Mouse (Mus musculus) embryonic facial prominence, embryonic 13.5 days (tissue): ENCODE results near the gene Serbp1. TPM values are rescaled to one million over a fixed set of nuclear protein-coding genes. Genes with fewer than 3 reads are reported as not detected.

ENCODE experiments used
- ATAC-seq: fragments of 200-750 bp; cut with Nextera tagmentation; 2 replicates; pipeline ENCODE4 v1.8.0; 2017; ENCODE audit warnings: low read depth; ENCODE audit not compliant: insufficient number of reproducible peaks, insufficient read depth, low FRiP score, low TSS enrichment
- H3K27ac ChIP-seq: fragments of 300-500 bp; sonication (generic); 2 replicates; pipeline ENCODE4 v1.5.1; 2015; ENCODE audit warnings: moderate library complexity, mild to moderate bottlenecking, inconsistent platforms
- H3K27me3 ChIP-seq: fragments of 300-500 bp; sonication (generic); 2 replicates; pipeline ENCODE4 v1.6.1; 2015; ENCODE audit warnings: mild to moderate bottlenecking, inconsistent platforms
- H3K36me3 ChIP-seq: fragments of 300-500 bp; sonication (generic); 2 replicates; pipeline ENCODE4 v1.6.1; 2015; ENCODE audit warnings: mild to moderate bottlenecking, inconsistent platforms
- H3K4me1 ChIP-seq: fragments of 300-500 bp; sonication (generic); 2 replicates; pipeline ENCODE4 v1.6.1; 2015; ENCODE audit warnings: inconsistent platforms
- H3K4me2 ChIP-seq: fragments of 300-500 bp; sonication (generic); 2 replicates; pipeline ENCODE4 v1.6.1; 2015; ENCODE audit warnings: moderate library complexity, mild to moderate bottlenecking, inconsistent platforms
- H3K4me3 ChIP-seq: fragments of 300-500 bp; sonication (generic); 2 replicates; pipeline ENCODE4 v1.5.1; 2015; ENCODE audit warnings: mild to moderate bottlenecking, inconsistent platforms
- H3K9ac ChIP-seq: fragments of 300-500 bp; sonication (generic); 2 replicates; pipeline ENCODE4 v1.6.1; 2015; ENCODE audit warnings: mild to moderate bottlenecking, inconsistent platforms
- H3K9me3 ChIP-seq: fragments of 300-500 bp; sonication (generic); 2 replicates; pipeline ENCODE4 v1.6.1; 2016; ENCODE audit warnings: inconsistent platforms
- WGBS: fragments of 180-500 bp; shearing (Covaris S2); methylation state at CpG from one replicate; pipeline ENCODE4 v1.1.7; 2015; ENCODE audit warnings: mixed read lengths; 5-methylcytosine and 5-hydroxymethylcytosine counted together
- polyA plus RNA-seq: library from polyadenylated mRNA; unstranded; fragments of >200 nt; fragmentation: Nextera tagmentation; extraction: Ambion mirVana; gene quantifications from 2 replicates; pipeline ENCODE4 v1.2.1, GENCODE M21; 2015

Gene Serbp1
- polyA plus RNA-seq, 1 experiment from 2014 or later = 432 TPM

GRCm38 (mm10) chr6:67236491-67237234 lies 1.3 kb upstream of the Serbp1 start:
- no peaks in the 10 kb centered on the region for H3K27me3 ChIP-seq
- H3K4me1 ChIP-seq = no peaks in the 10 kb centered on the region
- H3K9me3 ChIP-seq = no peaks in the 10 kb centered on the region
- H3K36me3 ChIP-seq = no peaks in the 10 kb centered on the region
- H3K4me2 ChIP-seq = no peak overlapping the region
- no peak overlapping the region for H3K4me3 ChIP-seq
- ATAC-seq = no peak
- no peak overlapping the region for H3K9ac ChIP-seq
- H3K27ac ChIP-seq = no peak overlapping the region
- WGBS = 77% methylated on average over 7 of the region's 7 CpGs

GRCm38 (mm10) chr6:67241263-67241662 lies 3.3 kb downstream of the Serbp1 start:
- Histone ChIP-seq H3K4me1 (no peaks in the 10 kb centered on the region), H3K4me3 (no peak overlapping the region), H3K9me3 (no peaks in the 10 kb centered on the region), H3K9ac (no peak overlapping the region), H3K36me3 (no peaks in the 10 kb centered on the region), H3K4me2 (no peak overlapping the region), H3K27ac (no peak overlapping the region), H3K27me3 (no peaks in the 10 kb centered on the region)
- 94% methylated on average over 3 of the region's 3 CpGs for WGBS
- no peak for ATAC-seq

DNA sequence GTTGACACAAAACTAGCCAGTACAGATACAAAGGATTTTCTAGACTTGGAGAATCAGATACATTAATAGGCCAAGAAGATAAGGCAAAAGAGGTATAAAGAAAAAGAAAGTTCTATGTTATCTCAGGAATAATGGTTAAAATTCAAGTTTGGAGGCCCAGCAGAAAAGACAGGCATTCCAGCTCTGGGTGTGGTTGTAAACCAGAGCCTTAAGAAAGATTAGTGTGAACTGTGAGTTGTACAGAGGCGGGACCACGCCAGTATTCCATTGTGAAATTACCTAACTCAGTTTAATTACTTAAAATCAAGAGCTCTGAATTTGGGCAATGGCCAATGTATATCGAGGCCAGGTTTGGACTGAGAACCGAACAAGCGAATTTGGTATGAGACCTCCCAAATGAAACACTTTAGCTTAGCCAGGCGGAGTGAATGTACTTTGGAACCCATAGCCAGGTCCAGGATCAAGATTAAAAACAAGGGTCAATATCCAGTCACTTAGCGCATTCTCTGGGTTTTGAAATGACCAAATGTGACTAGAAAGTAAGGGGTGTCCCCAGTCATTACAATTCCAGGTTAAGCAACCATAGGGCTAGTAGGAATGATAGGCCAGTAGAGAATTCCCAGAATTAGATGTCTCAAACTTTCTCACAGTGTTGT lies 5.9 kb downstream of the Serbp1 start:
- no peak overlapping the region for H3K4me3 ChIP-seq
- 88% methylated on average over 7 of the region's 7 CpGs for WGBS
- H3K27ac ChIP-seq = no peak overlapping the region
- no peak for ATAC-seq
- no peaks in the 10 kb centered on the region for H3K27me3 ChIP-seq
- no peak overlapping the region for H3K4me2 ChIP-seq
- H3K4me1 ChIP-seq = no peaks in the 10 kb centered on the region
- no peak overlapping the region for H3K9ac ChIP-seq
- H3K9me3 ChIP-seq = no peaks in the 10 kb centered on the region
- no peaks in the 10 kb centered on the region for H3K36me3 ChIP-seq

GRCm38 (mm10) chr6:67244451-67244850 lies 6.5 kb downstream of the Serbp1 start:
- no peak overlapping the region for H3K27ac ChIP-seq
- H3K4me3 ChIP-seq = no peak overlapping the region
- H3K9me3 ChIP-seq = no peaks in the 10 kb centered on the region
- 81% methylated on average over 5 of the region's 5 CpGs for WGBS
- H3K4me1 ChIP-seq = no peaks in the 10 kb centered on the region
- no peak overlapping the region for H3K9ac ChIP-seq
- ATAC-seq = no peak
- H3K27me3 ChIP-seq = no peaks in the 10 kb centered on the region
- no peak overlapping the region for H3K4me2 ChIP-seq
- no peaks in the 10 kb centered on the region for H3K36me3 ChIP-seq

GRCm38 (mm10) chr6:67251095-67251494 lies 13.1 kb downstream of the Serbp1 start:
- H3K4me1 ChIP-seq = no peaks in the 10 kb centered on the region

GRCm38 (mm10) chr6:67264935-67265334 lies 27.0 kb downstream of the Serbp1 start:
- Histone ChIP-seq H3K4me2 (no peak overlapping the region), H3K27ac (no peak overlapping the region), H3K9ac (no peak overlapping the region), H3K36me3 (no peaks in the 10 kb centered on the region), H3K4me3 (no peak overlapping the region), H3K9me3 (no peaks in the 10 kb centered on the region), H3K27me3 (no peaks in the 10 kb centered on the region), H3K4me1 (peaks cover 4% of the 10 kb centered on the region; the same call in 1 of the 2 replicates)
- ATAC-seq = no peak
- 85% methylated on average over 7 of the region's 7 CpGs for WGBS

More at GRCm38 (mm10) chr6:67251095-67251494, 13.1 kb downstream of the Serbp1 start:
- Histone ChIP-seq H3K4me2 (no peak overlapping the region), H3K36me3 (no peaks in the 10 kb centered on the region), H3K4me3 (no peak overlapping the region), H3K9me3 (no peaks in the 10 kb centered on the region), H3K27ac (no peak overlapping the region), H3K27me3 (no peaks in the 10 kb centered on the region), H3K9ac (no peak overlapping the region)
- WGBS = 83% methylated on average over 4 of the region's 4 CpGs
- ATAC-seq = no peak

GRCm38 (mm10) chr6:67266159-67266657 lies 28.2 kb downstream of the Serbp1 start:
- peak overlapping the region; percentile 72 for H3K27ac ChIP-seq
- no peaks in the 10 kb centered on the region for H3K36me3 ChIP-seq
- H3K9me3 ChIP-seq = no peaks in the 10 kb centered on the region
- no peaks in the 10 kb centered on the region for H3K27me3 ChIP-seq
- H3K4me2 ChIP-seq = peak overlapping the region; percentile 75
- peak overlapping the region; percentile 100 for H3K9ac ChIP-seq
- ATAC-seq = peak; percentile 74
- WGBS = under 1% methylated on average over 23 of the region's 23 CpGs
- H3K4me3 ChIP-seq = peak overlapping the region; percentile 100
- peaks cover 5% of the 10 kb centered on the region; the same call in 1 of the 2 replicates for H3K4me1 ChIP-seq

DNA sequence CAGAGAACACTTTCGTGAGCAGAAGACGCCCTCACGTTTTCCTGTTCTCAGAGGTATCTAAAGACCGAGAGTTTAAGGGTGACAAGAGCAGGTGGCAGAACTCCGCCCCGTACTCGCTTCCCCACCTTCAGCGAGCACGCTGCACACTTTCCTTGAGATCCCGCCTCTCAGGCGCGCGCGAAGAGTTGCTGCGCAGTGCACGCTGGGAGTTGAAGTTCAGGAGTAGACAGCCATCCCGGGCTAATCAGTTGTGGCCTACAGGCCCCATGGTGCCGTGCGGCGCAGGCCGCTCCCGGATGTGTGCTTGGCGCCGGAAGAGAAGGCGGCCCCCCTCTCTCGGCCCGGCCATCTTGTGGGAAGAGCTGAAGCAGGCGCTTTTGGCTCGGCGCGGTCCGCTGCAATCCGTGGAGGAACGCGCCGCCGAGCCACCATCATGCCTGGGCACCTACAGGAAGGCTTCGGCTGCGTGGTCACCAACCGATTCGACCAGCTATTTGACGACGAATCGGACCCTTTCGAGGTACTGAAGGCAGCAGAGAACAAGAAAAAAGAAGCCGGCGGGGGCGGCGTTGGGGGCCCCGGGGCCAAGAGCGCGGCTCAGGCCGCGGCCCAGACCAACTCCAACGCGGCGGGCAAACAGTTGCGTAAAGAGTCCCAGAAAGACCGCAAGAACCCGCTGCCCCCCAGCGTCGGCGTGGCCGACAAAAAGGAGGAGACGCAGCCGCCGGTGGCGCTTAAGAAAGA lies 28.9 kb downstream of the Serbp1 start:
- under 1% methylated on average over 67 of the region's 68 CpGs for WGBS
- Histone ChIP-seq H3K9me3 (no peaks in the 10 kb centered on the region), H3K27ac (peak overlapping the region; percentile 91), H3K4me2 (peak overlapping the region; percentile 75), H3K27me3 (no peaks in the 10 kb centered on the region), H3K4me1 (peaks cover 5% of the 10 kb centered on the region; the same call in 1 of the 2 replicates), H3K9ac (peak overlapping the region; percentile 100), H3K36me3 (peaks cover 5% of the 10 kb centered on the region), H3K4me3 (peak overlapping the region; percentile 100)
- ATAC-seq = peak; percentile 100

- Histone ChIP-seq H3K9ac (peak overlapping the region; percentile 100), H3K27ac (peak overlapping the region; percentile 91), H3K36me3 (peaks cover 8% of the 10 kb centered on the region), H3K4me1 (peaks cover 5% of the 10 kb centered on the region; the same call in 1 of the 2 replicates), H3K4me3 (peak overlapping the region; percentile 100), H3K9me3 (no peaks in the 10 kb centered on the region), H3K27me3 (no peaks in the 10 kb centered on the region), H3K4me2 (peak overlapping the region; percentile 65)
- WGBS = under 1% methylated on average over 61 of the region's 65 CpGs
- ATAC-seq = peak; percentile 11
Observed at GRCm38 (mm10) chr6:67267408-67268244, 29.6 kb downstream of the Serbp1 start.

- 0% methylated on average over 2 of the region's 2 CpGs for WGBS
- H3K36me3 ChIP-seq = peaks cover 12% of the 10 kb centered on the region
- no peaks in the 10 kb centered on the region for H3K9me3 ChIP-seq
- peaks cover 5% of the 10 kb centered on the region; the same call in 1 of the 2 replicates for H3K4me1 ChIP-seq
- no peak for ATAC-seq
- peak overlapping the region; percentile 100 for H3K4me3 ChIP-seq
- no peaks in the 10 kb centered on the region for H3K27me3 ChIP-seq
- H3K4me2 ChIP-seq = peak overlapping the region; percentile 65
- peak overlapping the region; percentile 100 for H3K9ac ChIP-seq
- H3K27ac ChIP-seq = no peak overlapping the region
Observed at GRCm38 (mm10) chr6:67268245-67268612, 30.3 kb downstream of the Serbp1 start.

DNA sequence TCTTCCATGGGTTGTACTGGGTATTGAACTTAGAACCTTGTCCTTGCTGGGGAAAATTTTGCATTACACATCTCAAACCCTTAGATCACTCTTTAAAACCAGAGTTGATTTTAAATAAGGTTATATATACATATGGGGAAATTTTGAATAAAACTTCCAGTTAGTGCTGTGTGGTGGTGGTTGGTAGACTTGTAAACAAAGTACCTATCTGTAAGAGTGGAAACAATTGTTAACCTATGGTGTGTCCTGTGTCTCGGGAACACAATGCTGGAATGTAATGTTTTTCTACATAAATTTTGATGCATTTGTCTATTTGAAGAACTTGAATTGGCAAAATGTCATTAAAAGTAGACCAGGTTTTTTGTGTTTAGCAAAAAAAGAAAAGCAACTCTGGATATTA lies 31.0 kb downstream of the Serbp1 start:
- H3K9me3 ChIP-seq = no peaks in the 10 kb centered on the region
- 8% methylated on average over 1 of the region's 1 CpGs for WGBS
- H3K4me2 ChIP-seq = peak overlapping the region; percentile 65
- H3K27ac ChIP-seq = no peak overlapping the region
- H3K36me3 ChIP-seq = peaks cover 18% of the 10 kb centered on the region
- no peaks in the 10 kb centered on the region for H3K27me3 ChIP-seq
- ATAC-seq = no peak
- peak overlapping the region; percentile 100 for H3K4me3 ChIP-seq
- H3K4me1 ChIP-seq = peaks cover 5% of the 10 kb centered on the region; the same call in 1 of the 2 replicates
- no peak overlapping the region for H3K9ac ChIP-seq
